14 mouse cellular contexts compared by ENCODE assay signal in genomic region chr1:58715536-58715935, GRCm38 (mm10). TPM values are rescaled to one million over a fixed set of nuclear protein-coding genes. Genes with fewer than 3 reads are reported as not detected.
DNase-seq lines count a peak whose midpoint lies in the region; ATAC-seq and TF ChIP-seq lines count a peak whose summit lies in the region.
"Had no signal": no experiment of that assay in that cellular context is flagged by ENCODE, and none has a peak within 500 bp of the region (broad histone marks: within the 10 kb centered on the region; RNA-seq: fewer than 3 reads in every experiment).

No protein-coding gene starts in this region.

- H3K4me1 ChIP-seq in heart, embryonic 14.5 days (ENCODE audit: control insufficient read depth in 2 of 2, insufficient read depth in 2 of 2, low read length in 2 of 2) = peaks cover 2 to 16% of the 10 kb centered on the region in 2 experiments; a peak in 3 of 4 replicates
- H3K4me1 ChIP-seq in lung, embryonic 14.5 days (ENCODE audit: insufficient read depth) = 0 out of 2 replicates have a peak, but pooled peaks cover 5% of the 10 kb centered on the region
- peaks cover 13% of the 10 kb centered on the region for H3K4me1 ChIP-seq in lung, adult 2 months (ENCODE audit: control insufficient read depth, insufficient read depth, low read length)
- H3K4me1 ChIP-seq in embryonic facial prominence, embryonic 14.5 days (ENCODE audit: control insufficient read depth, insufficient read depth, low read length) = peaks cover 10% of the 10 kb centered on the region
- peaks cover 49% of the 10 kb centered on the region for H3K4me1 ChIP-seq in liver, embryonic 15.5 days (replicated peaks)

- H3K9me3 ChIP-seq in heart, embryonic 14.5 days (ENCODE audit: control insufficient read depth, low read length) = no peaks in the 10 kb centered on the region
- H3K9me3 ChIP-seq in lung, embryonic 14.5 days (ENCODE audit: low read depth, low read length) = no peaks in the 10 kb centered on the region
- H3K9me3 ChIP-seq in embryonic facial prominence, embryonic 14.5 days (ENCODE audit: control insufficient read depth, low read length) = no peaks in the 10 kb centered on the region
- H3K9me3 ChIP-seq in liver, embryonic 15.5 days (replicated peaks) = no peaks in the 10 kb centered on the region

- ATAC-seq in heart, embryonic 14.5 days (ENCODE audit: insufficient number of reproducible peaks, insufficient read depth, low FRiP score, low read depth) = no peak
- no peak for ATAC-seq in lung, embryonic 14.5 days (ENCODE audit: insufficient read depth)
- no peak for ATAC-seq in embryonic facial prominence, embryonic 14.5 days (ENCODE audit: low read depth)
- no peak for ATAC-seq in liver, embryonic 15.5 days (ENCODE audit: insufficient read depth)
- ATAC-seq: inflammation-experienced regulatory T-cells, adult 6 months had no signal

- DNase-seq in heart, postnatal 25 days (ENCODE audit: low spot score) = no peak
- DNase-seq in lung, embryonic 14.5 days = no peak
- DNase-seq in lung, adult 2 months = no peak
- DNase-seq in embryonic facial prominence, embryonic 14.5 days (ENCODE audit: low spot score) = no peak
- DNase-seq in c-Kit-positive CD71-positive TER-119-positive erythroid progenitor cells, embryonic 14.5 days (ENCODE audit: low spot score) = no peak
- DNase-seq: cerebellum, postnatal 25 days; gastrocnemius, postnatal 10 days; lung, postnatal 4 days; right cerebral cortex, adult 18-20 months had no signal

- H3K9ac ChIP-seq in heart, embryonic 14.5 days (ENCODE audit: low read length) = no peak overlapping the region
- H3K9ac ChIP-seq in lung, embryonic 14.5 days = no peak overlapping the region
- H3K9ac ChIP-seq in embryonic facial prominence, embryonic 14.5 days (ENCODE audit: low read depth, low read length) = no peak overlapping the region
- no peak overlapping the region for H3K9ac ChIP-seq in liver, embryonic 15.5 days

- H3K36me3 ChIP-seq in heart, embryonic 14.5 days (ENCODE audit: control insufficient read depth, insufficient read depth, low read length) = peaks cover 49% of the 10 kb centered on the region
- peaks cover 50% of the 10 kb centered on the region for H3K36me3 ChIP-seq in lung, embryonic 14.5 days (ENCODE audit: insufficient read depth)
- H3K36me3 ChIP-seq in embryonic facial prominence, embryonic 14.5 days (ENCODE audit: control insufficient read depth, insufficient read depth, low read length) = peaks cover 35% of the 10 kb centered on the region
- no peaks in the 10 kb centered on the region; the same call in none of the 2 replicates for H3K36me3 ChIP-seq in liver, embryonic 15.5 days (replicated peaks)

- no peak for TF ChIP-seq CTCF in lung, embryonic 14.5 days (IDR thresholded peaks at IDR 0.05; ENCODE audit: low read depth)
- no peak for TF ChIP-seq CTCF in lung, adult 2 months (IDR thresholded peaks at IDR 0.05; ENCODE audit: insufficient read depth, low read length)

- TF ChIP-seq POLR2A in lung, adult 2 months (IDR thresholded peaks at IDR 0.05; ENCODE audit: borderline replicate concordance, extremely low read depth, low read depth, low read length) = no peak

- no peak overlapping the region for H3K4me3 ChIP-seq in heart, embryonic 14.5 days (ENCODE audit: control insufficient read depth in 1 of 2, insufficient read depth in 1 of 2, low read depth in 1 of 2, low read length in 2 of 2)
- H3K4me3 ChIP-seq in lung, embryonic 14.5 days (ENCODE audit: low read depth, low read length) = no peak overlapping the region
- no peak overlapping the region for H3K4me3 ChIP-seq in lung, adult 2 months (replicated peaks; ENCODE audit: extremely low read depth, low read depth, low read length)
- no peak overlapping the region for H3K4me3 ChIP-seq in embryonic facial prominence, embryonic 14.5 days (ENCODE audit: low read depth, low read length)
- H3K4me3 ChIP-seq in liver, embryonic 15.5 days (replicated peaks) = no peak overlapping the region

- no peaks in the 10 kb centered on the region for H3K27me3 ChIP-seq in heart, embryonic 14.5 days (ENCODE audit: control insufficient read depth, insufficient read depth, low read length)
- H3K27me3 ChIP-seq in lung, embryonic 14.5 days (ENCODE audit: insufficient read depth, low read length) = no peaks in the 10 kb centered on the region
- no peaks in the 10 kb centered on the region for H3K27me3 ChIP-seq in embryonic facial prominence, embryonic 14.5 days (replicated peaks; ENCODE audit: control insufficient read depth, insufficient read depth, low read length)
- H3K27me3 ChIP-seq in liver, embryonic 15.5 days = no peaks in the 10 kb centered on the region

- H3K27ac ChIP-seq in heart, embryonic 14.5 days (replicated peaks in 1 of 2; ENCODE audit: control insufficient read depth in 1 of 2, insufficient read depth in 1 of 2, low read depth in 2 of 2, low read length in 2 of 2) = peak overlapping the region in 1 of 2 experiments; percentile 19; a peak in 3 of 4 replicates
- no peak overlapping the region for H3K27ac ChIP-seq in lung, embryonic 14.5 days (ENCODE audit: low read depth)
- peak overlapping the region; percentile 56 for H3K27ac ChIP-seq in embryonic facial prominence, embryonic 14.5 days (replicated peaks; ENCODE audit: low read depth, low read length)
- H3K27ac ChIP-seq in liver, embryonic 15.5 days (replicated peaks) = peak overlapping the region; percentile 72

- H3K4me2 ChIP-seq in heart, embryonic 14.5 days (ENCODE audit: low read length) = peak overlapping the region; percentile 85
- peak overlapping the region; percentile 75 for H3K4me2 ChIP-seq in lung, embryonic 14.5 days
- H3K4me2 ChIP-seq in embryonic facial prominence, embryonic 14.5 days (ENCODE audit: low read depth, low read length) = peak overlapping the region; percentile 79
- peak overlapping the region; percentile 82 for H3K4me2 ChIP-seq in liver, embryonic 15.5 days

- intact Hi-C loops in heart, postnatal 25 days (cut with DNase I) = no loop called here

RNA-seq across cellular contexts. Expression of gene Cflar, which starts 4.2 kb away (rescaled TPM):
- polyA plus RNA-seq in heart, embryonic 14.5 days (2014; fragmentation: Nextera tagmentation; extraction: Ambion mirVana) = 38.7 and 42.2 TPM in 2 replicates
- total RNA-seq in heart, postnatal 25 days (2021) = 10 to 100 TPM; 52.1 to 59.3 TPM
- polyA plus RNA-seq in lung, embryonic 14.5 days (2014; fragmentation: Nextera tagmentation; extraction: Ambion mirVana) = 35.3 and 35.9 TPM in 2 replicates
- 49.3 and 63.2 TPM in 2 replicates for polyA plus RNA-seq in lung, adult 2 months (2012; rRNA removed)
- 32.4 and 33.9 TPM in 2 replicates for polyA plus RNA-seq in embryonic facial prominence, embryonic 14.5 days (2014; fragmentation: Nextera tagmentation; extraction: Ambion mirVana)
- 16.3 and 16.9 TPM in 2 replicates for polyA plus RNA-seq in liver, embryonic 15.5 days (2015; fragmentation: Nextera tagmentation; extraction: Ambion mirVana)

RNA-seq across cellular contexts. Expression of gene Als2cr12, which starts 19.7 kb away (rescaled TPM):
- not detected in 2 replicates for polyA plus RNA-seq in heart, embryonic 14.5 days (2014; fragmentation: Nextera tagmentation; extraction: Ambion mirVana)
- total RNA-seq in heart, postnatal 25 days (2021) = not detected
- polyA plus RNA-seq in lung, embryonic 14.5 days (2014; fragmentation: Nextera tagmentation; extraction: Ambion mirVana) = not detected in 2 replicates
- 0.11 and 0.14 TPM in 2 replicates for polyA plus RNA-seq in lung, adult 2 months (2012; rRNA removed)
- polyA plus RNA-seq in embryonic facial prominence, embryonic 14.5 days (2014; fragmentation: Nextera tagmentation; extraction: Ambion mirVana) = 0.13 and 0.22 TPM in 2 replicates
- 0.07 TPM in 1 of 2 replicates, not detected in the other for polyA plus RNA-seq in liver, embryonic 15.5 days (2015; fragmentation: Nextera tagmentation; extraction: Ambion mirVana)
- total RNA-seq: gastrocnemius, postnatal 10 days; layer of hippocampus, postnatal 25 days had no signal
- polyA plus RNA-seq: brain, embryonic 14.5 days; inflammation-experienced regulatory T-cells, adult 6 months had no signal
